Mouse (Mus musculus) adrenal gland, postnatal 10 days (tissue): ENCODE results near the gene Gamt. TPM values are rescaled to one million over a fixed set of nuclear protein-coding genes. Genes with fewer than 3 reads are reported as not detected.
"Not testable (repeated sequence)": the region's sequence is repeated elsewhere in the genome, so short reads cannot be mapped to it uniquely, and the experiment has no call there.

Experiments used
- DNase-seq: peaks from one replicate; pipeline ENCODE4 v3.0.0; 2021; ENCODE audit warnings: mixed read lengths
- microRNA-seq: library from miRNA; unstranded; fragments of <30 nt; microRNA quantifications from one replicate; pipeline ENCODE4 v1.2.0, GENCODE M21; 2021
- total RNA-seq, 2 experiments: library from RNA; stranded (reverse); gene quantifications; 2 replicates each; pipeline ENCODE4 v1.2.3; 2021

Gene Gamt
- total RNA-seq, 2 experiments from 2014 or later, result 164 to 167 TPM

DNA sequence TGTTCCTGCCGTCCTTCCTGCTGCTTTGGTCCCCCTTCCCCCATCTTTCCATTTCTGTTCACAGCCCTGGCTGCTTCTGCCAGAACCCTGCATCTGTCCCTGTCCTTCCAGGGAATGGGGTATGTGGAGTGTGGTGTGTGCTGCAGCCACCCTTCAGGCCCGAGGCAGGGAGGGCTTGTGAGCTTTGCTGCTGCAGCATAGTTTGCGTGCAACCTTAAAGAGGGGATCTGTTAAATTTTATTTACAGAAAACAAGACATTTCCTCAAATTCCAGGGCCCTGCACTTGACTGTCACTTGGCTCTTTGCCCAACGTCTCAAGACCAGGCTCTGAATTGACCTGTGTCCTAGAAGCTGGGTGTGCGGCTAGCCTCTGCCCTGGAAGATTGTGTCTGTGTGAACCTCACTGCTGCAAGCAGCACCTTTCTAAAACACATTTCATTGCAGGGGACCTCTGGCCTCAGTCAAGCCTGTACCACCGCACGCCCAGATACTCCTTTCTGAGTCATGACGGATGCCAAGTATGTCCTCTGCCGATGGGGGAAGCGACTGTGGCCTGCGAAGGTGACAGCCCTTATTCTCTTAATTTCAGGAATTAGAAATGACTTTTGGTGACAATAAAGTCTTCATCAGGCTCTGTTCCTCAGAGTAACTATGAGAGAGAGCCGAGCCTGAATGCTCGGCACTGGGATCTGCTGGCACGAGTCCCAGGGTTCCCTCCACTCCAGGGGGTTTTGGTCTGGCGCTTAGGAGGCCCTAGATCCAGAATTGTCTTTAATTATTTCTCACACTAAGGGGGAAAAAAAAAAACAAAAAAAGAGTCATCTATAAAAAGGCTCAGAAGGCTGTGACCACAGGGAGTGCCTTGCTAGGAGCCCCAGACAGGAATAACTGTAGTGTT is 32.7 kb downstream of the Gamt start:
- DNase-seq, result peak; percentile 38

DNA sequence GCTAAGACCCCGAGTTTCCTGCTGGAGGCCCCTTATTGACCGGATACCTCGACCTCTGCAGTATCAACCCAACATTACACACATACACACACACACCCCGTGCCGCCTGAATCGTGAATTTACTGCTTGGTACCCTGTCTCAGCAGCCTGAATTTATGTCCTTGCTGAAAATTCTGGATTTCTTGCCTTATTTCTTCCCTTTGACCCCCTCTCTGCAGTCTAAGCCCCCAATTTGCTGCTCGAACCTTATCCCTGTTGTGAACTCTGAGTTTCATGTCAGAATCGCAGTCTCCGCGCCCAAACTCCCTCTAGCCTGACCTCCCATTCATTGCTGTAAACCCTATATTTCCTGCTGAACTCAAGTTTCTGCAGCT is 33.7 kb downstream of the Gamt start:
- DNase-seq, result no peak

DNA sequence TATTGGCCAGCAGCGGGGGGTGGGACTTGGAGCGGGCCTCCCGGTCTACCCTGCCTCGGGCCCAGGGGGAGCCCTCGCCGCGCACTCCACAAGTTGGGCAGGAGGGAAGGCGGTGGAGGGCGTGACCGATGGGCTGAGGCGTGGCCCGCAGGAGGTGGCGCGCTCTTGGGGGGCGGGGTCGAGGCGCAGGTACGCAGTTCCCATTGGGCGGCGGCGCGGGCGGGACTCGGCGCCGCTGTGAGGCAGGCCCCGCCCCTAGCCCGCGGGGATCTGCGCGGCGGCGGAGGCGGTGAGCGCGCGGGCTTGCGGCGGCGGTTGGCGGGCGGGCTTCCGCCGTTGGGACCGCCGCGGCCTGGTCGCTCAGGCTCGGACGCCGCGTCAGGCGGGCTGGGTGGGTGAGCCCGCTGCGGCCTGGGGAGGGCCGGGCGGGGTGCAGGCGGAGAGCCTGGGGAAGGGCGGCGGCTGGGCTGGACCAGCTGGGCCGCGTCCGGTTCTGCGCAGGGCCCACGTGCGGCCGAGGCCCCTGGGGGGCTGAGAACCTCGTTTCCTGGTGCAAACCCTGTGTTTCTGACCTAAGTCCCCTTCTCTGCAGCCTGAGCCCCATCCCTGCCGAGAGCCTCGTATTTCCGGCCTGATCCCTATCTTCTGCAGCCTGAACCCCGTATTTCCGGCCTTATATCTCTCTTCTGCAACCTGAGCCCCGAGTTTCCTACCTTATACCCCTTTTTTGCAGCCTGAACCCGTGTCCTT is 34.2 kb downstream of the Gamt start, which contains the start of gene Mum1:
Mum1 (plus strand) TSS at position 19 of the 750 bp plus-strand sequence.
- peak; percentile 99 for DNase-seq

DNA sequence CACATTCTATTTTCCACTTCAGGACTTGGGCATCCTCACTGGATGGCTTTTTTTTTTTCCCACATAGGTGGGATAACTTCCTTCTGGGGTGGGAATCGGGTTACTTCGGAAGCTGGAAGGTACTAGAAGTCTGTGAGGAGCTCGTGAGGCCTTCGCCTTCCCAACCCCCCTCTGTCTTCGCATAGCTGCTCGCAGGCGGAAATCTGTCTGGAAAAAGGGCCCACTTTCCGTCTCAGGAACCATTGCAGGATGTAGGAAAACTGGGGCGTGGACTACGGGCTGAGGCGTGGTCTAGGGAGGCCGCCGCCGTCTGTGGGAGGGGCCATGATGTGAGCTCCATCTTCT is 34.8 kb downstream of the Gamt start:
- DNase-seq, result no peak

DNA sequence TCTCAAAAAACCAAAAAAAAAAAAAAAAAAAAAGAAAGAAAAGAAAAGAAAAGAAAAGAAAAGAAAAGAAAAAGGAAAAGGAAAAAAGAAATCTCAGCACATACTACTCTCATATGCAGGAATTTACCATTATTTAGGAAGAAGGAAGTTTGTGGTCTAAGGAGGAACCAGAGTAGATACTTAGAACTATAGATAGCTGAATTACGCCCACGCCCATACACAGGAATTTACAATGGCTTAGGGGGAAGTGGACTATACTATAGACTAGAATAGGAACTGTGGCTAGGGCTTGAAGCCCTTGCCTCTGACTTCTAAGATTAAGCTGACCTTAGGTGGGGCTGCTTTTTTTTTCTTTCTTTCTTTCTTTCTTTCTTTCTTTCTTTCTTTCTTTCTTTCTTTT is 37.7 kb downstream of the Gamt start:
- DNase-seq, result not testable (repeated sequence)

DNA sequence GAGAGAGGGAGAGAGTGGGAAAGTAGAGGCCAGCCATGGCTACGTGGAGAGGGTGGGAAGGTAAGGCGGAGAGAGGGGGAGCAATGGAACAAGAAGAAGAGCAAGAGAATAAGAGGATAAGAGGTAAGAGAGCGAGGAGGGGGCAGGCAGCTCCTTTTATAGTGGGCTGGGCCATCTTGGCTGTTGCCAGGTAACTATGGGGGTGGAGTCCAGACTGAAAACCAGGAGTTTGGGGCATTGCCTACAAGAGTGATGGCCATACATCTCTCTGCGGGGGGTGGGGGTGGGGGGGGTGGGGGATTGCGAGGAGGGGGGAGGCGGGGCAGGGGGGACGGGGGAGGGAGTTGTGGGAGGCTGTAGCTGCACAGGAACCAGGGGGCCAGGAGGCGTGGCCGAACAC is 40.1 kb downstream of the Gamt start:
- DNase-seq, result no peak

DNA sequence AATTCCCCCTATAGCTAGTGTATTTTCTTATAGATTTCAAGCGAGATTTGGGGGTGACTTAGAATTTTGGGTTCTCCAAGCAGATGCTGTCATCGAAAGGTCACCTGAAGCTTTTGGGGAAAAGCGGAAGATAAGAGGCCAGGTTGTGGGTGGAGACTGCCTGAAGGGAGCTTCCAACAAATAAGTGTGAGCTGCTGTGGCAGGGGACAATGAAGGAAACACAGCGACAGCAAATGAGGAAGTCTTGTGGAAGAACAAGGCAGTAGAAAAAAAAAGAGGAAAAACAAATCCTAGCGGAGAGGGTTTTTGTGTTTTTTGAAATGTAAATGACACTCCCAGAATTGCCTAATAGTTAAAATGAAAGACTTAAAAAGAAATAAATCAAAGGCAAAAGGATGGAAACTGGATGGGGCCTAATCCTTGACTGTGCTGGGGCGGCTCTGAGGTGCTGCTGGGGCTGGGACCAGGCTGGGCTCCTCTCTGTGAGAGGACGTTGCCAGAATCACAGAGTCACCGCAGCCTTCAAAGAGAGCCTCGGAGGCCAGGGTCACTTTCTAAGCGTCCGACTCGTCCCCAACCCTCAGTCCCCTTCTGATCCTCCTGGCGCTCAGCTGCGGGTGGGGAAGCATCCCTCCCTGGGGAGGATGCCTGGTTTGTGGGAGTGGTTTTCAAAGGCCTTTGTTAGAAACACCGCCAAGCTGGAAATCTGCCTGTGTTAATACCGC is 45.6 kb downstream of the Gamt start:
- no peak for DNase-seq

DNA sequence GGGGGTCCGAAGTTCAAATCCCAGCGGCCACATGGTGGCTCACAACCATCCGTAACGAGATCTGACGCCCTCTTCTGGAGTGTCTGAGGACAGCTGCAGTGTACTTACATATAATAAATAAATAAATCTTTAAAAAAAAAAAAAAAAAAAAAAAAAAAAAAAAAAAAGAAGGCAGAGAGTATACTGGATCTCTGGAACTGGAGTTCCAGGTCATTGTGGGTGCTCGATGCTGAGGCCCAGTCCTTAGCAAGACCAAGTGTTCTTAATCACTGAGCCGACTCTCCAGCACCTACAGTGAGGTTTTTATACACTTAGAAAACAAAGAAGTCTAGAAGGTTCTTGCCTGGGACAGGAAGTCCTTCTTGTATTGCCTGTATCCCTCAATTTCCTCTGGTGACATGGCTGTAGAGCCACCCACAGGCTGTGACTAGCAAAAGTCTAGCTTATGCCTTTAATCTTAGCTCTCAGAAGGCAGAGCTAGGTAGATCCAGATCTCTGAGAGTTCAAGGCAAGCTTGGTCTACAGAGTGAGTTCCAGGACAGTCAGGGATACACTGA is 49.2 kb downstream of the Gamt start:
- not testable (repeated sequence) for DNase-seq

DNA sequence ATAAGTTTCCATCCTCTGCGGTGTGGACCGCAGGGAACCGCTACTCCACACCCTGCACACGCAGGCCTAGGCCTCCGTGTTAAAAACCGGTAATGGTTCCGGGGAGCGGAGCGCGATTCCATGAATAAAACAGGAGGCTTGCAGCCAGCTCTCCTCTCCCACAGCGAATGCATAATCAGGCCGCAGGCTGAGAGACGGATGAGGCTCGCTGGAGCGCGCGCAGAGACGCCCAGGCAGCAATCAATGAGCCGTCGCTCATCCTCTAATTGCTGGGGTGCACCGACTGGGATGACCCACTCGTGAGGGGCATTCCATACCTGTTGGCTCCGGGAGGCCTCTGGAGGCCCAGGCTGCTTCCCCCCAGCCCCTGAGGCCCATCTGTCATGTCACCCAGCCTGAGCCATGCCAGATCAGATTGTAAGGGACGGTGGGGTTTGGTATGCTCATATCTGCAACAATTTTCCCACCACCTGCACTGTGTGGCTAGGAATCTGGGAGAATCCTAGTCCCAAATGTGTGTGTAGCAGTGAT is 51.9 kb downstream of the Gamt start:
- no peak for DNase-seq

DNA sequence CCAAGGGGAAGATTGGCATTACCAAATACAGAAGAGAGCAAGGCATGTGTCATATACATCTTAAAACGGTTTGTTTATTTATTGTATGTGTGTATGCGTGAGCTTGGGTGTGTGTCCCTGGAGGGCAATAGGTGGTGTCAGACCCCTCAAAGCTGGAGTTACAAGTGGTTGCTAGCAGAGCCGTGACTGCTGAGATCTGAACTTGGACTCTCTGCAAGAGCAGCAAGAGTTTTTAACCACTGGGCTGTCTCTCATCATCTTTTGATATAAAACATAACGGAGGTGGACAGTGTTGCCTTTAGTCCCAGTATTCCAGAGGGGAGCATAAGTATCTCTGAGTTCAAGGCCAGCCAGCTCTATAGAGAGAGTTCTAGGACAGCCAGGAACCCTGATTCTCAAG is 52.6 kb downstream of the Gamt start:
- DNase-seq, result no peak

Small RNA genes lying within 50 kb of the gene (microRNA-seq; reads per million reads assigned to microRNA genes)
- gene Mir6911, result not detected

Other genes starting within 250 kb of the Gamt start
- gene Arhgap45, start 244.4 kb downstream of the Gamt start, total RNA-seq, result 10 to 100 TPM; 11.9 to 12.7 TPM
- 100 to 1,000 TPM in 1 of 2 experiments, 10 to 100 TPM in 1; 96.5 to 102 TPM for gene Polr2e, start 221.2 kb downstream of the Gamt start, total RNA-seq
- 1,000 to 10,000 TPM; 1,132 to 1,146 TPM for gene Gpx4, start 213.8 kb downstream of the Gamt start, total RNA-seq
- gene Sbno2, start 155.4 kb downstream of the Gamt start, total RNA-seq, result 10 to 100 TPM; 37.5 to 55.7 TPM
- 100 to 1,000 TPM; 133 to 151 TPM for gene Stk11, start 145.2 kb downstream of the Gamt start, total RNA-seq
- gene Atp5d, start 122.4 kb downstream of the Gamt start, total RNA-seq, result 100 to 1,000 TPM; 982 to 996 TPM
- 10 to 100 TPM; 41.6 to 65.6 TPM for gene Cbarp, start 120.2 kb downstream of the Gamt start, total RNA-seq
- 100 to 1,000 TPM; 106 to 127 TPM for gene Midn, start 112.7 kb downstream of the Gamt start, total RNA-seq
- 100 to 1,000 TPM; 102 to 168 TPM for gene Cirbp, start 95.0 kb downstream of the Gamt start, total RNA-seq
- gene 1600002K03Rik, start 88.1 kb downstream of the Gamt start, total RNA-seq, result 1 to 10 TPM; 6.4 to 7.7 TPM
- 1 to 10 TPM; 3.3 to 4.5 TPM for gene Efna2, start 81.5 kb downstream of the Gamt start, total RNA-seq
- gene Mum1, start 34.6 kb downstream of the Gamt start, total RNA-seq, result 10 to 100 TPM; 26.5 to 39.2 TPM
- gene Ndufs7, start 11.9 kb downstream of the Gamt start, total RNA-seq, result 100 to 1,000 TPM; 470 to 572 TPM
- gene Dazap1, start 474 bp upstream of the Gamt start, total RNA-seq, result 100 to 1,000 TPM in 1 of 2 experiments, 10 to 100 TPM in 1; 93.6 to 121 TPM
- gene Rps15, start 31.4 kb upstream of the Gamt start, total RNA-seq, result 1,000 to 10,000 TPM; 1,216 to 1,243 TPM
- gene Apc2, start 35.0 kb upstream of the Gamt start, total RNA-seq, result 1 to 10 TPM; 2.7 to 5.6 TPM
- 10 to 100 TPM; 24.0 to 26.7 TPM for gene 2310011J03Rik, start 59.5 kb upstream of the Gamt start, total RNA-seq
- 1 to 10 TPM; 4.1 to 7.6 TPM for gene Pcsk4, start 68.5 kb upstream of the Gamt start, total RNA-seq
- gene Reep6, start 68.9 kb upstream of the Gamt start, total RNA-seq, result 10 to 100 TPM; 38.4 to 61.8 TPM
- 10 to 100 TPM in 1 of 2 experiments, 1 to 10 TPM in 1; 7.6 to 18.7 TPM for gene Adamtsl5, start 87.4 kb upstream of the Gamt start, total RNA-seq
- gene Plk5, start 95.4 kb upstream of the Gamt start, total RNA-seq, result under 1 TPM in 1 of 2 experiments, not detected in 1; 0.12 TPM
- gene Mex3d, start 126.6 kb upstream of the Gamt start, total RNA-seq, result 10 to 100 TPM; 19.6 to 21.8 TPM
- gene Mbd3, start 138.5 kb upstream of the Gamt start, total RNA-seq, result 100 to 1,000 TPM; 103 to 113 TPM
- 1,000 to 10,000 TPM; 1,321 to 1,365 TPM for gene Uqcr11, start 145.8 kb upstream of the Gamt start, total RNA-seq
- gene Tcf3, start 172.6 kb upstream of the Gamt start, total RNA-seq, result 10 to 100 TPM; 58.1 to 77.1 TPM
- gene Onecut3, start 233.8 kb upstream of the Gamt start, total RNA-seq, result not detected